Mouse (Mus musculus) E14TG2a.4 (cell line): ENCODE results near the gene C1qtnf2.

ENCODE experiments used
- CTCF ChIP-seq: conservative IDR thresholded peaks from 2 replicates; pipeline ENCODE4 v1.5.1; 2014; ENCODE audit warnings: low read length
- NANOG ChIP-seq: IDR thresholded peaks from 2 replicates; pipeline ENCODE4 v1.6.1; 2014; ENCODE audit warnings: borderline replicate concordance, low read length, mixed read lengths
- POU5F1 ChIP-seq: IDR thresholded peaks from 2 replicates; pipeline ENCODE4 v1.6.1; 2014; ENCODE audit warnings: low read length, borderline replicate concordance

DNA sequence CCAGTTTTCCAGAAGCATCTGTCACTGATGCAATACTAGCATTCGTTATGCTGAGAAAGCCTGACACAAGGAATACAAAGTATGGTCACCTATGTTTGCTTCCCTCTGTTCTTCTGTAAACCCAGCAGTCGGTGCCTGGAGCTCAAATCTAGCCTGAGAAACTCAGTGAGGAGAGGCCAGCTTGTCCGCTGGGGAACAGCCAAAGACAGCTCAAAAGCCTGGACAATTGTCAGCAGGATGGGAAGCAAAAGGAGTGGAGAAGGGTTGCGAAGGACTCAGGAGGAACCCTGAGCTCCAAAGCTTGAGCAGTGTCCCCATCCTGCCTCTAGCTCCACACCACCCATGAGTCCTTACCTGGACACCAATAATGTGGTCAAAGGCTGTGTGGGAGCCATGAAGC lies 10.0 kb downstream of the C1qtnf2 start:
- TF ChIP-seq CTCF = no peak
- no peak for TF ChIP-seq NANOG
- TF ChIP-seq POU5F1 = no peak
